ENCODE assay signal across 32 mouse cellular contexts in the genomic region with DNA sequence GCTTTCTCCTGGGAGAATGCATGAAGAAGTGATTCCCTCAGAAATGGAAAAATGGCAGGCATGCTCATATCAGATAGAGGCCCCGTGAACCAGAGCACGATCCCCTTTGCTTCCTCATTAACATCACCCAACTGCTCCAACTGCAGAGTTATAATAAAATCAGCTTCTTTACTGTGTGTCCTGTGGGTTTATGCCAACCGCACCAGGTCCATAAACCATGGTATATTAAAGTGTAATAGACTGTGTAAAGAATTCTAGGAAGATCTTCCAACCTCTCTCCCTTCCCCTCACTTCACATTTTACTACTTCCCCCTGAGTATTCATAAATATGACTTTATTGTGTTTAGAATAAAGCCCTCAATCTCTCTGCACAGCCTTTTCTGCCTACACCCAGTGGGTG.
"Had no signal": no experiment of that assay in that cellular context is flagged by ENCODE, and none has a peak within 500 bp of the region (broad histone marks: within the 10 kb centered on the region; RNA-seq: fewer than 3 reads in every experiment).

No protein-coding gene starts in this region.

- H3K4me1 ChIP-seq: liver, embryonic 12.5 days; liver, embryonic 13.5 days; liver, embryonic 15.5 days; lung, embryonic 15.5 days; megakaryocyte, embryonic 14.5 days had no signal

- H3K9me3 ChIP-seq: limb, embryonic 10.5 days; limb, embryonic 12.5 days; limb, embryonic 13.5 days; limb, embryonic 15.5 days; liver, embryonic 12.5 days; liver, embryonic 13.5 days; liver, embryonic 15.5 days; lung, embryonic 15.5 days; megakaryocyte, embryonic 14.5 days; midbrain, embryonic 10.5 days; midbrain, embryonic 12.5 days; midbrain, embryonic 13.5 days; midbrain, embryonic 15.5 days had no signal

- H3K36me3 ChIP-seq: limb, embryonic 10.5 days; limb, embryonic 12.5 days; limb, embryonic 13.5 days; limb, embryonic 15.5 days; liver, embryonic 12.5 days; liver, embryonic 13.5 days; liver, embryonic 15.5 days; lung, embryonic 15.5 days; midbrain, embryonic 10.5 days; midbrain, embryonic 12.5 days; midbrain, embryonic 13.5 days; midbrain, embryonic 15.5 days had no signal

- H3K9ac ChIP-seq: limb, embryonic 12.5 days; limb, embryonic 13.5 days; limb, embryonic 15.5 days; liver, embryonic 12.5 days; liver, embryonic 13.5 days; liver, embryonic 14.5 days; liver, embryonic 15.5 days; liver, postnatal 0 days; lung, embryonic 14.5 days; lung, embryonic 15.5 days; midbrain, embryonic 12.5 days; midbrain, embryonic 13.5 days; midbrain, embryonic 15.5 days had no signal

- H3K4me2 ChIP-seq: limb, embryonic 12.5 days; limb, embryonic 13.5 days; limb, embryonic 15.5 days; liver, embryonic 11.5 days; liver, embryonic 12.5 days; liver, embryonic 13.5 days; liver, embryonic 15.5 days; lung, embryonic 14.5 days; lung, embryonic 15.5 days; midbrain, embryonic 11.5 days; midbrain, embryonic 12.5 days; midbrain, embryonic 13.5 days; midbrain, embryonic 15.5 days had no signal

- DNase-seq: left cerebral cortex, postnatal 4 days; liver; liver, embryonic 13.5 days; liver, postnatal 0 days; lung, adult 18-20 months; lung, adult 2 months; lung, embryonic 14.5 days; lung, postnatal 10 days; lung, postnatal 14 days; lung, postnatal 36 days; lung, postnatal 4 days; midbrain, embryonic 14.5 days had no signal

- H3K27me3 ChIP-seq: limb, embryonic 15.5 days; liver, embryonic 12.5 days; liver, embryonic 13.5 days; liver, embryonic 15.5 days; lung, embryonic 15.5 days; megakaryocyte, embryonic 14.5 days; midbrain, embryonic 12.5 days; midbrain, embryonic 13.5 days; midbrain, embryonic 15.5 days had no signal

- ATAC-seq: liver, embryonic 12.5 days; liver, postnatal 0 days; lung, postnatal 0 days; midbrain, embryonic 13.5 days; midbrain, embryonic 15.5 days; midbrain, embryonic 16.5 days had no signal

- H3K27ac ChIP-seq: left cerebral cortex, adult 2 months; limb, embryonic 10.5 days; limb, embryonic 12.5 days; limb, embryonic 13.5 days; limb, embryonic 15.5 days; liver, embryonic 12.5 days; liver, embryonic 13.5 days; liver, embryonic 14.5 days; liver, embryonic 15.5 days; lung, embryonic 15.5 days; macrophage; midbrain, embryonic 10.5 days; midbrain, embryonic 12.5 days; midbrain, embryonic 13.5 days; midbrain, embryonic 15.5 days had no signal

- H3K4me3 ChIP-seq: left cerebral cortex, adult 2 months; limb, embryonic 10.5 days; limb, embryonic 12.5 days; limb, embryonic 13.5 days; limb, embryonic 15.5 days; liver, embryonic 12.5 days; liver, embryonic 13.5 days; liver, embryonic 15.5 days; lung, embryonic 15.5 days; megakaryocyte, embryonic 14.5 days; midbrain, embryonic 10.5 days; midbrain, embryonic 12.5 days; midbrain, embryonic 13.5 days; midbrain, embryonic 15.5 days; myocyte had no signal
